Mouse (Mus musculus): ENCODE results near the gene Tcaf3. TPM values are rescaled to one million over a fixed set of nuclear protein-coding genes. Genes with fewer than 3 reads are reported as not detected.

Gene Tcaf3
- polyA plus RNA-seq, 1 experiment, result not detected

GRCm38 (mm10) chr6:42545451-42545885 is 52.0 kb downstream of the Tcaf3 start:
- Histone ChIP-seq H3K4me3 (ENCODE audit: insufficient read depth, low read length) (no peak overlapping the region), H3K27ac (ENCODE audit: insufficient read depth, low read length) (peak overlapping the region; percentile 61), H3K4me1 (ENCODE audit: control insufficient read depth, insufficient read depth, low read length) (peaks cover 10% of the 10 kb centered on the region)
- TF ChIP-seq CTCF (IDR thresholded peaks at IDR 0.05; ENCODE audit: borderline replicate concordance, insufficient read depth, low read length), result no peak
- no peak for TF ChIP-seq POLR2A (IDR thresholded peaks at IDR 0.05; ENCODE audit: low read depth, low read length)

DNA sequence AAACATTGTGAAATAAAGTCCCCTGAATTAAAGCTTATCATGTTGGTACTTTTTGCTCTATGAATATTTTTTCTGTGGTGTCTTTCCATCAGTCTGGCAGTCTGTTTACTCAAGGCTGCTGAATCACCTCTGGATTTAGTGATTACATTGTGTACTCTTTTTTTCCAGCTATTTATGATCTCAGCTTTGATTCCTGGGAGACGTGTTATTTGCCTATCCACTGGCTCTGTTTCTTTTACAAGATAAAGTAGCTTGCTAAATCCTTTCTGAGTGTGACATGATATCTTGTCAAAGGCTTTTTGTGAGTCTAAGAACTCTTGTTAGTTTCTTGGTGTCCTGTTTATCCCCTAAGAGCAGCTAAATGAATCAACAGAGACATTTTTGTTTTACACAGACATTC is 52.6 kb downstream of the Tcaf3 start:
- TF ChIP-seq POLR2A (IDR thresholded peaks at IDR 0.05; ENCODE audit: low read depth, low read length) (no peak), CTCF (IDR thresholded peaks at IDR 0.05; ENCODE audit: borderline replicate concordance, insufficient read depth, low read length) (no peak)
- Histone ChIP-seq H3K4me3 (ENCODE audit: insufficient read depth, low read length) (no peak overlapping the region), H3K4me1 (ENCODE audit: control insufficient read depth, insufficient read depth, low read length) (peaks cover 11% of the 10 kb centered on the region), H3K27ac (ENCODE audit: insufficient read depth, low read length) (peak overlapping the region; percentile 61; the same call in 1 of the 2 replicates)

DNA sequence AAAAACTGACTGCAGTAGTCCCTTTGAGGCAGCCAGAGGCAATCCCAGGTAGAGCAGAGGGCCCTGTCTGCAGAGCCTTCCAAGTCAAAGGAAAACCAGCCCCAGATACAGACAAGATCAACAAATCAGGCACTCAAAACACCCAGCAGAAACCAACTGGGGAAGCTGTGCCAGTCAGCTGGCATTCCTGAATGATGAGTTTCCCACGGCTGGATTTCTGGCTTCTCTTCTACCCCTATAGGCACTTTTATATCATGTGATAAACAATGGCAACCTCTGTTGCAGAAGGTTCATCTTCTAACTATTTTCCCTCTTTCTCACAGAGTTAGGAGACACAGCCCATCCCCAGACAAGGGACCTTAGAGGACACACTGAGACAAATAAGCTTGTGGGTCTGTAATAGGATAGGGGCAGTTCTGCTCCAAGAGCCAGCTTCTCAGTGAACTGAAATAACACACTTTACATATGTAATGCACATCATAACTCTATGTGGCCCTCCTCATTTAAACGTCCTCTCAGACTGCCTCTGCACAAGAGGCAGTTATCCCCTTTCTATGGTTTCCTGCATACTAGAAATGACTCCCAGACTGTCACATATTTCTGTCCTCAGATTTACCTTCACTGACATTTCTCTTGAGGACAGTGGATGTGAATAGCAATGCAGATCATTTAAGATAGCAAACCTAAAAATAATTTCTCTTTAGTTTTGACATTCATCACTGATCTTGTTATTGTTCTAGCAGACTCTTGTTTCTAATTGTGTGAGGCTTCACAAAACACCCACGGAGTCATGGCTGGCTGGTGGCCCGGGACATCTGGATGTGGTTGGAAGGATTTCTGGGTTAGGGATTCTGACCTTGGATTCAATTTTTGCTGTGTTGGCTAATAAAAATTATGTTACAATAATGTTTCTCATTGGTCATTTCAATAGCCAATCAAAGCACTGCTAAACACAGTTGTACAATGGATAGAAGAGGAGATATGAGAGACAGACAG is 55.2 kb downstream of the Tcaf3 start:
- TF ChIP-seq CTCF (IDR thresholded peaks at IDR 0.05; ENCODE audit: borderline replicate concordance, insufficient read depth, low read length), result no peak
- no peak for TF ChIP-seq POLR2A (IDR thresholded peaks at IDR 0.05; ENCODE audit: low read depth, low read length)
- peaks cover 11% of the 10 kb centered on the region for H3K4me1 ChIP-seq (ENCODE audit: control insufficient read depth, insufficient read depth, low read length)
- H3K4me3 ChIP-seq (ENCODE audit: insufficient read depth, low read length), result no peak overlapping the region
- peak overlapping the region; percentile 98 for H3K27ac ChIP-seq (ENCODE audit: insufficient read depth, low read length)

- no peak overlapping the region for H3K4me3 ChIP-seq (ENCODE audit: insufficient read depth, low read length)
- H3K27ac ChIP-seq (ENCODE audit: insufficient read depth, low read length), result peak overlapping the region; percentile 98
- H3K4me1 ChIP-seq (ENCODE audit: control insufficient read depth, insufficient read depth, low read length), result peaks cover 11% of the 10 kb centered on the region
- TF ChIP-seq POLR2A (IDR thresholded peaks at IDR 0.05; ENCODE audit: low read depth, low read length) (no peak), CTCF (IDR thresholded peaks at IDR 0.05; ENCODE audit: borderline replicate concordance, insufficient read depth, low read length) (no peak)
Measured at GRCm38 (mm10) chr6:42540681-42541080, 56.8 kb downstream of the Tcaf3 start.

DNA sequence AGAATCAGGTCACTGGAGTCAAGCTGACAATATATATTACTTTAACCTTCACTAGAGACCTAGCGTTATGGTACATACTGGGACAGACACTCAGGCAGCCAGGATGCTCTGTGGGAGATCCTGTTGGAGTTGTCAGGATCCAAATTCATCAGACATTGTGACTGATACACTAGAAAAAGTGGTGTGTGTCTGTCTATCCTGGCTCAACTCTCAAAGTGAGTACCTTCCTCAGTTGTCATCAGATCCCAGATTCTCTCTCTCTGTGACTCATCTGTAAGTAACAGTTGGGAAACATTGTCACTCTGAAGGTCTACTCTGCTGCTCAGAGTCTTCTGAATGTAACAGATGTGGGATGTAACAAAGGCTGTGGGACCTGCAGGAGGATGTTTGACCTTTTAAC is 57.8 kb downstream of the Tcaf3 start:
- no peak for TF ChIP-seq CTCF (IDR thresholded peaks at IDR 0.05; ENCODE audit: borderline replicate concordance, insufficient read depth, low read length)
- no peak for TF ChIP-seq POLR2A (IDR thresholded peaks at IDR 0.05; ENCODE audit: low read depth, low read length)
- H3K27ac ChIP-seq (ENCODE audit: insufficient read depth, low read length), result no peak overlapping the region
- H3K4me3 ChIP-seq (ENCODE audit: insufficient read depth, low read length), result no peak overlapping the region
- H3K4me1 ChIP-seq (ENCODE audit: control insufficient read depth, insufficient read depth, low read length), result peaks cover 9% of the 10 kb centered on the region

Other genes with a start within 250 kb of the Tcaf3 start
- gene Zyx, start 248.1 kb downstream of the Tcaf3 start, polyA plus RNA-seq (2011; ENCODE audit: insufficient read length, low read depth, missing spikeins), result 250 and 305 TPM in 2 replicates
- gene Epha1, start 224.4 kb downstream of the Tcaf3 start, polyA plus RNA-seq (2011; ENCODE audit: insufficient read length, low read depth, missing spikeins), result 2.1 and 5.2 TPM in 2 replicates
- not detected in 2 replicates for gene Tas2r143, start 197.5 kb downstream of the Tcaf3 start, polyA plus RNA-seq (2011; ENCODE audit: insufficient read length, low read depth, missing spikeins)
- not detected in 2 replicates for gene Tas2r135, start 192.3 kb downstream of the Tcaf3 start, polyA plus RNA-seq (2011; ENCODE audit: insufficient read length, low read depth, missing spikeins)
- gene Tas2r126, start 163.2 kb downstream of the Tcaf3 start, polyA plus RNA-seq (2011; ENCODE audit: insufficient read length, low read depth, missing spikeins), result not detected in 2 replicates
- gene Olfr458, start 132.5 kb downstream of the Tcaf3 start, polyA plus RNA-seq (2011; ENCODE audit: insufficient read length, low read depth, missing spikeins), result not detected in 2 replicates
- gene Olfr457, start 121.4 kb downstream of the Tcaf3 start, polyA plus RNA-seq (2011; ENCODE audit: insufficient read length, low read depth, missing spikeins), result not detected in 2 replicates
- not detected in 2 replicates for gene Olfr456, start 110.5 kb downstream of the Tcaf3 start, polyA plus RNA-seq (2011; ENCODE audit: insufficient read length, low read depth, missing spikeins)
- not detected in 2 replicates for gene Olfr455, start 50.1 kb downstream of the Tcaf3 start, polyA plus RNA-seq (2011; ENCODE audit: insufficient read length, low read depth, missing spikeins)
- 8.8 and 10.8 TPM in 2 replicates for gene Tcaf2, start 47.6 kb upstream of the Tcaf3 start, polyA plus RNA-seq (2011; ENCODE audit: insufficient read length, low read depth, missing spikeins)
- 70.1 and 78.0 TPM in 2 replicates for gene Tcaf1, start 112.4 kb upstream of the Tcaf3 start, polyA plus RNA-seq (2011; ENCODE audit: insufficient read length, low read depth, missing spikeins)
- gene Olfr453, start 141.7 kb upstream of the Tcaf3 start, polyA plus RNA-seq (2011; ENCODE audit: insufficient read length, low read depth, missing spikeins), result not detected in 2 replicates
- gene Olfr38, start 158.7 kb upstream of the Tcaf3 start, polyA plus RNA-seq (2011; ENCODE audit: insufficient read length, low read depth, missing spikeins), result not detected in 2 replicates
- not detected in 2 replicates for gene Olfr452, start 187.4 kb upstream of the Tcaf3 start, polyA plus RNA-seq (2011; ENCODE audit: insufficient read length, low read depth, missing spikeins)
- not detected in 2 replicates for gene Olfr450, start 214.2 kb upstream of the Tcaf3 start, polyA plus RNA-seq (2011; ENCODE audit: insufficient read length, low read depth, missing spikeins)
- not detected in 2 replicates for gene Olfr449, start 236.7 kb upstream of the Tcaf3 start, polyA plus RNA-seq (2011; ENCODE audit: insufficient read length, low read depth, missing spikeins)

All from embryonic fibroblast, embryonic 13.5 days (primary cell).